Mouse (Mus musculus): ENCODE data around the gene Slc10a1. TPM values are rescaled to one million over a fixed set of nuclear protein-coding genes. Genes with fewer than 3 reads are reported as not detected.

Gene Slc10a1
- polyA plus RNA-seq, 1 experiment from 2014 or later: 0.70 TPM

DNA sequence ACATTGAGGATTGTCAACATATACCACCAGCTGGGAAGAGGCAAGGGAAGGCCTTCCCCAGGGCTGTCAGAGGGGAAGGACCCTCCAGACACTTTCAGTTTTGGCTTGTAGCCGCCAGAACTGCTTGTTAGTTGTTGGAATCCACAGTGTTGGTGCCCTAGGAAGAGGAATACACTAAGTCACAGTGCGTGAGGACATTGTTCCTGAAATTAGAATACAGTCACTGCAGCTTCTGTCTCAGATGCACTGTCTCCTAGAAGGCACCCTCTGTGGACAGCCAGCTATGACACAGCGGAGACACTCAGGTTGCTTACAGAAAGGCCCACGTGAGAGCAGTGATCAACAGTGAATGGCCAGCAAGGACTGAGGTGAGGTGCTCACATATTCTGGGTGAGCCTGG, 29.3 kb downstream of the Slc10a1 start:
- Histone ChIP-seq H3K9me3 (ENCODE audit: control insufficient read depth, low read length) (no peaks in the 10 kb centered on the region), H3K4me3 (ENCODE audit: low read length) (no peak overlapping the region), H3K27me3 (replicated peaks; ENCODE audit: control insufficient read depth, insufficient read depth, low read length) (no peaks in the 10 kb centered on the region), H3K4me1 (ENCODE audit: control insufficient read depth, insufficient read depth, low read length) (peaks cover 3% of the 10 kb centered on the region; the same call in 1 of the 2 replicates), H3K4me2 (ENCODE audit: low read depth, low read length) (no peak overlapping the region), H3K36me3 (ENCODE audit: control insufficient read depth, insufficient read depth, low read length) (no peaks in the 10 kb centered on the region), H3K9ac (ENCODE audit: low read depth, low read length) (no peak overlapping the region), H3K27ac (ENCODE audit: low read length) (peak overlapping the region; percentile 59)
- no peak for ATAC-seq
- 77% methylated on average over 4 of the region's 4 CpGs for WGBS

DNA sequence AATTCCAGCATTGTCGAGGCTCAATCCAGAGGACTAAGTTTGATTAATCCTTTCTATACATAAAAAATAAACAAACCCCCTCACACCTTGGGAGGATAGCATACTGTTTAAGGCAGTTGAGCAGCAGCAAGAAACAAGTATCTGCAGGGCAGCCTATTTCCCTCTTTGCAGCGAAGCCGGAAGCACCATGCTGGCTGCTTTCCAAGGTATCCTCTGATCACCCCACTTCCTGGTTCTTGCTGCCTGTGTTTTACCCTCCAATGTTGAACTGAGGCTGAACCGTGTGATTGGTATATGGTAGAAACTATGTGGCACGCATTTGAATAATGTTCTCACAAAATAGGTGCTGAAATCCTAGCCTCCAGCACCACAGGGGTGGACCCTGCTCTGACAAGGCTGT, 29.9 kb downstream of the Slc10a1 start:
- Histone ChIP-seq H3K4me1 (ENCODE audit: control insufficient read depth, insufficient read depth, low read length) (peaks cover 3% of the 10 kb centered on the region; the same call in 1 of the 2 replicates), H3K9ac (ENCODE audit: low read depth, low read length) (0 out of 2 replicates have a peak overlapping the region, but pooled peaks have one; percentile 13), H3K4me3 (ENCODE audit: low read length) (no peak overlapping the region), H3K9me3 (ENCODE audit: control insufficient read depth, low read length) (no peaks in the 10 kb centered on the region), H3K27me3 (replicated peaks; ENCODE audit: control insufficient read depth, insufficient read depth, low read length) (no peaks in the 10 kb centered on the region), H3K27ac (ENCODE audit: low read length) (peak overlapping the region; percentile 59), H3K4me2 (ENCODE audit: low read depth, low read length) (no peak overlapping the region), H3K36me3 (ENCODE audit: control insufficient read depth, insufficient read depth, low read length) (no peaks in the 10 kb centered on the region)
- ATAC-seq: peak; percentile 47
- 32% methylated on average over 5 of the region's 5 CpGs for WGBS

DNA sequence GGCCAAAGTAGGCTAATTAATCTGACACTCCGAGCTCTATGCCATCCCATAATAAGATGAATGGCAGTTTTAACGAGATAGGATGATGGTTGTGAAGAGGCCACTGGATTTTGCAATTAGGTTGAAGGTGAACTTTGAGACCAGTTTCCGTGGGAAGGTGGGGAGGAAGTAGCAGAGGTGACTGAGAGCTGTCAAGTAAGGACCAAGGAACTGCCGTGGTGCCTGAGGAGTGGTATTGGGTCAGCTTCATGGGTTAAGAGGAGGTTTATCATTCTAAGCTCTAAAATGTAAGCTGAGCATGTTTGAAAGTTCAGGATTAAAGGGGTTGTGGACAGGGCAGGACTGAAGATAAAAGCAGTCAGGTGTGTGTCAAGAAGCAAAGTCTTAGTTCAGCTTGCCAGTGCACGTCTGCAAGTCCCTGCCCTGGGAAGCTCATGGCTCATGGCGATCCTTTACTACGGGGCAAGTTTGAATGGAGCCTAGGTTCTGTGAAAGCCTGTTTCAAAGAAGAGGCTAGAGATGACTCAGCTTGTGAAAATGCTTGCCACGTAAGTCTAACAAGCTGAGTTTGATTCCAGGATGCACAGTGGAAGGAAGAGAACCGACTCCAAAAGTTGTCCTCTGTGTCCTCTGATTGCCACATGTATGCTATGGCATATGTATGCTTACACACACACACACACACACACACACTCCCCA, 31.0 kb downstream of the Slc10a1 start:
- no peaks in the 10 kb centered on the region for H3K36me3 ChIP-seq (ENCODE audit: control insufficient read depth, insufficient read depth, low read length)
- no peak overlapping the region; the same call in 1 of the 2 replicates for H3K4me2 ChIP-seq (ENCODE audit: low read depth, low read length)
- no peaks in the 10 kb centered on the region for H3K9me3 ChIP-seq (ENCODE audit: control insufficient read depth, low read length)
- WGBS: 62% methylated on average over 9 of the region's 9 CpGs
- ATAC-seq: peak; percentile 74
- H3K9ac ChIP-seq (ENCODE audit: low read depth, low read length): peak overlapping the region; percentile 4; the same call in 1 of the 2 replicates
- no peaks in the 10 kb centered on the region for H3K27me3 ChIP-seq (replicated peaks; ENCODE audit: control insufficient read depth, insufficient read depth, low read length)
- peak overlapping the region; percentile 79 for H3K27ac ChIP-seq (ENCODE audit: low read length)
- H3K4me3 ChIP-seq (ENCODE audit: low read length): no peak overlapping the region
- peaks cover 3% of the 10 kb centered on the region; the same call in 1 of the 2 replicates for H3K4me1 ChIP-seq (ENCODE audit: control insufficient read depth, insufficient read depth, low read length)

DNA sequence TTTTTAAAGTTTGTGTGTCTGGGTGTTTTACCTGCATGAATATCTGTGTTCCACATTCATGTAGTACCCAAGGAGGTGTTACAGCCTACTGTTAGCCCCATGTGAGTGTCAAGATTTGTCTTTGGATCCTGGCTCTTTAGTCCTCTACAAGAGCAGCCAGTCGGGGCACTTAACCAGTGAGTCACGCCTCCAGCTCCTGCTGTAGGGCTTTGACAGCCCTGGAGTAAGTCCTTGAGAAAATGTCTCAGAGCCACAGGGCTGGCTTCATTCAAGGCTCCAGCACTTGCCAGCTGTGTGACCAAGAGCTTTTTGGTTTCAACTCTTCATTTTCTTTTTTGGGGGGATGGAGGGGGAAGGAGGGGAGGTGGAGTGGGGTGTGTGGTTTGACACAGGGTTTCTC, 31.8 kb downstream of the Slc10a1 start:
- ATAC-seq: peak; percentile 12; the same call in 1 of the 2 replicates
- no peak overlapping the region for H3K9ac ChIP-seq (ENCODE audit: low read depth, low read length)
- WGBS: 68% methylated on average over 2 of the region's 2 CpGs
- no peaks in the 10 kb centered on the region for H3K9me3 ChIP-seq (ENCODE audit: control insufficient read depth, low read length)
- peaks cover 3% of the 10 kb centered on the region; the same call in 1 of the 2 replicates for H3K4me1 ChIP-seq (ENCODE audit: control insufficient read depth, insufficient read depth, low read length)
- no peak overlapping the region for H3K4me3 ChIP-seq (ENCODE audit: low read length)
- H3K36me3 ChIP-seq (ENCODE audit: control insufficient read depth, insufficient read depth, low read length): no peaks in the 10 kb centered on the region
- peak overlapping the region; percentile 79 for H3K27ac ChIP-seq (ENCODE audit: low read length)
- H3K4me2 ChIP-seq (ENCODE audit: low read depth, low read length): no peak overlapping the region
- no peaks in the 10 kb centered on the region for H3K27me3 ChIP-seq (replicated peaks; ENCODE audit: control insufficient read depth, insufficient read depth, low read length)

DNA sequence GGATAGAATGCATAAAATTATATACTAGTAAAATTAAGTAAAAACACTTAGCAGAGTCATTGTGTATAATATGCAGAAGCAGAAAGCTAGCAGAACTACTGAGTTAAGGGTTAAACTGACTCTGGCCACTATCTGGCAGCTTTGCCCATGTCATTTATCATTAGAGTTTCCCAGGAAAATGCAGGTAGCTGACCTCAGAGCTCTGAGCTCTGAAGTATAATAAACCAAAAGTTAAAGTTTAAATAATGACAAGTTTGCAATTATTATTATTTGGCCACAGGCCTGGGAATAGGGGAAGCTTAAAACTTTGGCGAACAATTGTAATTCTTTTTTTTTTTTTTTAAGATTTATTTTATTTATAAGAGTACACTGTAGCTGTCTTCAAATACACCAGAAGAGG, 35.6 kb downstream of the Slc10a1 start:
- no peak overlapping the region for H3K9ac ChIP-seq (ENCODE audit: low read depth, low read length)
- H3K27me3 ChIP-seq (replicated peaks; ENCODE audit: control insufficient read depth, insufficient read depth, low read length): no peaks in the 10 kb centered on the region
- H3K4me1 ChIP-seq (ENCODE audit: control insufficient read depth, insufficient read depth, low read length): peaks cover 7% of the 10 kb centered on the region
- no peak for ATAC-seq
- no peak overlapping the region for H3K27ac ChIP-seq (ENCODE audit: low read length)
- H3K4me2 ChIP-seq (ENCODE audit: low read depth, low read length): no peak overlapping the region
- no peak overlapping the region for H3K4me3 ChIP-seq (ENCODE audit: low read length)
- 82% methylated on average over 1 of the region's 1 CpGs for WGBS
- no peaks in the 10 kb centered on the region for H3K9me3 ChIP-seq (ENCODE audit: control insufficient read depth, low read length)
- no peaks in the 10 kb centered on the region for H3K36me3 ChIP-seq (ENCODE audit: control insufficient read depth, insufficient read depth, low read length)

DNA sequence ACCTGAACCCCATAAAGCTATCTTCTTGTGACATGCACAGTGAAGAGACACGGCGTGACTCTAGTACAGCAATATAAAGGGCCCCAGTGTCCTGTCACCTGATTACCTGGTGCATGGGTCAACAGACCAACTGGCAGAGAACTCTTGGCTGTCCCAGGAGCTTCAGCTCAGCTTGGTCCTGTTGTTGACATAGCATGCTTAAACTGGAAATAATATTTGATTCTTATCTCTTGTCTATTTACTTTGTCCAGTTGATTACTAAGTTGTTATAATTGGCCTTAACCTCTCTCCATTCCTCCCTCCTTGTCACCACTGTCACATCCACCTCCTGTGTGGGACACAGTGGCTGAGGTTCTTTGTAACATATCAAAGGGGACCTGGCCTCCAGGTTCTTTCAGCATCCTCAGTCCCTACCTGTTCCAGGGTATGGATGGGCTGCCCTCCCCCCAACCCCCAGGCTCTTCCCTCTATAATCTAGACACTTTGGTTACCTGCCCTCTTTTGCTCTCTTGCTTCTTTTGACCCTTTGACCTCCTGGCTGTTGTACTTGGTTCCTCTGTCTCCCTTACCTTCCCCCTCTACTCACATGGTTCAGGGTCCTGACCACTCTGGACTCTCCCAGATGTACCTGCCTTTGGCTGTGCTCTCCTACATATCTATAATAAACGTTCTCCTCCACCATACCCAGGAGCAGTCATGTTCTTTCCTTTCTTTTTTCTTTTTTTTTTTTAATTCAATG, 36.9 kb downstream of the Slc10a1 start:
- Histone ChIP-seq H3K27ac (ENCODE audit: low read length) (peak overlapping the region; percentile 21; the same call in 1 of the 2 replicates), H3K36me3 (ENCODE audit: control insufficient read depth, insufficient read depth, low read length) (no peaks in the 10 kb centered on the region), H3K27me3 (replicated peaks; ENCODE audit: control insufficient read depth, insufficient read depth, low read length) (no peaks in the 10 kb centered on the region), H3K4me2 (ENCODE audit: low read depth, low read length) (no peak overlapping the region), H3K4me1 (ENCODE audit: control insufficient read depth, insufficient read depth, low read length) (peaks cover 3% of the 10 kb centered on the region), H3K9ac (ENCODE audit: low read depth, low read length) (no peak overlapping the region), H3K4me3 (ENCODE audit: low read length) (no peak overlapping the region), H3K9me3 (ENCODE audit: control insufficient read depth, low read length) (no peaks in the 10 kb centered on the region)
- WGBS: 63% methylated on average over 3 of the region's 3 CpGs
- ATAC-seq: peak; percentile 47

DNA sequence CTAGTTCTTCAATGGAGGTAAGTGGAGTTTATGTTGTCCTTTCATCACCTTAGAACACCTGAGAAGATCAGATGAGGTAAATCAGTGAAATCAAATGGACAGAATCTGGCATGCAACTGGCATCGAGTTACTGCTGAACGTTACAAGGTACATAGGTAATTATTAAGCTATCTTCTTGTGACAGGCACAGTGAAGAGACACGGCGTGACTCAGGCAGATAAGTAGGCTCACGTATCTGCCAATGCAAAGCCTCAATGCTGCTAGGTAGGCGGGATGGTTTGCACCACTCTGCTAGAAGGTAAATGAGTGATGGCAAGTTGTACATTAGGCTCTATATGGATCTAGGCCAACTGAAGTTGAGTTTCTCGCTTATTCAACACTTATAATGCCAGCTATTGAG, 38.4 kb downstream of the Slc10a1 start:
- H3K27ac ChIP-seq (ENCODE audit: low read length): peak overlapping the region; percentile 4; the same call in 1 of the 2 replicates
- H3K36me3 ChIP-seq (ENCODE audit: control insufficient read depth, insufficient read depth, low read length): no peaks in the 10 kb centered on the region
- WGBS: 59% methylated on average over 7 of the region's 7 CpGs
- ATAC-seq: peak; percentile 82
- no peak overlapping the region for H3K4me2 ChIP-seq (ENCODE audit: low read depth, low read length)
- H3K9ac ChIP-seq (ENCODE audit: low read depth, low read length): no peak overlapping the region
- H3K27me3 ChIP-seq (replicated peaks; ENCODE audit: control insufficient read depth, insufficient read depth, low read length): no peaks in the 10 kb centered on the region
- peaks cover 10% of the 10 kb centered on the region for H3K4me1 ChIP-seq (ENCODE audit: control insufficient read depth, insufficient read depth, low read length)
- no peaks in the 10 kb centered on the region for H3K9me3 ChIP-seq (ENCODE audit: control insufficient read depth, low read length)
- no peak overlapping the region for H3K4me3 ChIP-seq (ENCODE audit: low read length)

DNA sequence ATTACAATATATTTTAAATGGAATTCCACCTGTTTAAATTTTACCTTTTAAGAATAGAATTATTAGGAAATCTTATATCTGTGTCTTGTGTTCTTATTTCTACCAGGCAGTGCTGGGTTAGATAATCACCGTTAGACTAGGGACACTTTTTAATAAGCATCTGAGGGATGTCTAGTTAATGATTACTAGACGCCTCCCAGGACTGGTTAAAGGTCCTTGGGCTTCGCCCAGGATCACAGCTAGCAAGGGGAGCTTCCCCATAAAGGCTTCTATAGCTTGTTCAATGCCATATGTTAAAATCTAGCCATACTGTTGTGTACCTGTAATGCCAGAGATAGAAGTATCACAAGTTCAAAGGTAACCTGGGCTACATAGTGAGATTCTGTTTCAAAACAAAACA, 39.6 kb downstream of the Slc10a1 start:
- Histone ChIP-seq H3K36me3 (ENCODE audit: control insufficient read depth, insufficient read depth, low read length) (no peaks in the 10 kb centered on the region), H3K9me3 (ENCODE audit: control insufficient read depth, low read length) (no peaks in the 10 kb centered on the region), H3K9ac (ENCODE audit: low read depth, low read length) (no peak overlapping the region), H3K27ac (ENCODE audit: low read length) (peak overlapping the region; percentile 89), H3K27me3 (replicated peaks; ENCODE audit: control insufficient read depth, insufficient read depth, low read length) (no peaks in the 10 kb centered on the region), H3K4me3 (ENCODE audit: low read length) (no peak overlapping the region), H3K4me1 (ENCODE audit: control insufficient read depth, insufficient read depth, low read length) (peaks cover 10% of the 10 kb centered on the region), H3K4me2 (ENCODE audit: low read depth, low read length) (no peak overlapping the region)
- WGBS: 63% methylated on average over 3 of the region's 3 CpGs
- ATAC-seq: peak; percentile 52

DNA sequence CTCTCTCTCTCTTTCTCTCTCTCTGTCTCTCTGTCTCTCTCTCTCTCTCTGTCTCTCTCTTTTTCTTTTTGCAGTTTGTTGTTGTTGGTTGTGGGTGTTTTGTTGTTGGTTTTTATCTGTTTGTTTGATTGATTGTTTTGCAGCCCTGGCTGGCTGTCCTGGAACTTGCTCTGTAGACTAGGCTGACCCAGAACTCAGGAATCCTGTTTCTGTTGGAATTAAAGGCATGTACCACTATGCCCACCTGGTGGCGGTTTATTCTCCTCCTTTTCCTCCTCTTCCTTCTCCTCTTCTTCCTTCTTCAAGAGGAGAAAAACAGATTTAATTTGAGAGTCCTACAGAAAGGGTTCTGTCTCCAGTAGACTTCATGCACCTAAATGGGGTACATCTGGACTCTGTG, 41.0 kb downstream of the Slc10a1 start:
- ATAC-seq: no peak
- Histone ChIP-seq H3K4me2 (ENCODE audit: low read depth, low read length) (no peak overlapping the region), H3K9ac (ENCODE audit: low read depth, low read length) (no peak overlapping the region), H3K4me1 (ENCODE audit: control insufficient read depth, insufficient read depth, low read length) (peaks cover 14% of the 10 kb centered on the region), H3K4me3 (ENCODE audit: low read length) (no peak overlapping the region), H3K9me3 (ENCODE audit: control insufficient read depth, low read length) (no peaks in the 10 kb centered on the region), H3K36me3 (ENCODE audit: control insufficient read depth, insufficient read depth, low read length) (no peaks in the 10 kb centered on the region), H3K27me3 (replicated peaks; ENCODE audit: control insufficient read depth, insufficient read depth, low read length) (no peaks in the 10 kb centered on the region), H3K27ac (ENCODE audit: low read length) (no peak overlapping the region)
- 73% methylated on average over 1 of the region's 1 CpGs for WGBS

All from intestine, embryonic 16.5 days (tissue).